Mouse (Mus musculus): Measurements from ENCODE around the gene Pcgf6. TPM values are rescaled to one million over a fixed set of nuclear protein-coding genes. Genes with fewer than 3 reads are reported as not detected.

Pcgf6 gene
- polyA plus RNA-seq, 1 experiment from 2014 or later = 26.8 TPM

DNA sequence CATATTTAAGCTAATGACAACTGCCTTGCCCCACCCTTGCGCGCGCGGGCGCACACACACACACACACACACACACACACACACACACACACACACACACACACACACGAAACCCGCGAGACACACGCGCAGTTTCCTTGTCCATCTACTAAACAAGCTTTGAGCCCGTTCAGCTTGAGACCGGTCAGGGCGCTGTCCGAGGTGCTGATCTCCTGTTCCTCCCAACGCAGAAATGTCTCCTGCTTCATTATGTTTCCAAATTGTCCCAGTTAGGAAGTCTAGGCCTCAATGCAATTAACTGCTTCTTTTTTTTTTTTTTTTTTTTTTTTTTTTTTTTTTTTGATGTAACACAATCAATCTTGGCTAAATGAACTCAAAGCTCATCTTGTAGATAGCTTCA lies 34.2 kb downstream of the Pcgf6 start:
- peak overlapping the region; percentile 91 for H3K9ac ChIP-seq (ENCODE audit: low read depth, low read length)
- under 1% methylated on average over 15 of the region's 15 CpGs for WGBS
- H3K36me3 ChIP-seq (ENCODE audit: control insufficient read depth, insufficient read depth, low read length) = peaks cover 7% of the 10 kb centered on the region
- H3K4me3 ChIP-seq (ENCODE audit: low read length) = peak overlapping the region; percentile 85
- peaks cover 2% of the 10 kb centered on the region for H3K27me3 ChIP-seq (replicated peaks; ENCODE audit: control insufficient read depth, insufficient read depth, low read length)
- H3K9me3 ChIP-seq (ENCODE audit: control insufficient read depth, low read length) = no peaks in the 10 kb centered on the region
- H3K4me1 ChIP-seq (ENCODE audit: control insufficient read depth, insufficient read depth, low read depth, low read length) = peaks cover 11% of the 10 kb centered on the region
- no peak for ATAC-seq
- peak overlapping the region; percentile 69 for H3K4me2 ChIP-seq (ENCODE audit: low read length)
- H3K27ac ChIP-seq (ENCODE audit: low read depth, low read length) = peak overlapping the region; percentile 68

DNA sequence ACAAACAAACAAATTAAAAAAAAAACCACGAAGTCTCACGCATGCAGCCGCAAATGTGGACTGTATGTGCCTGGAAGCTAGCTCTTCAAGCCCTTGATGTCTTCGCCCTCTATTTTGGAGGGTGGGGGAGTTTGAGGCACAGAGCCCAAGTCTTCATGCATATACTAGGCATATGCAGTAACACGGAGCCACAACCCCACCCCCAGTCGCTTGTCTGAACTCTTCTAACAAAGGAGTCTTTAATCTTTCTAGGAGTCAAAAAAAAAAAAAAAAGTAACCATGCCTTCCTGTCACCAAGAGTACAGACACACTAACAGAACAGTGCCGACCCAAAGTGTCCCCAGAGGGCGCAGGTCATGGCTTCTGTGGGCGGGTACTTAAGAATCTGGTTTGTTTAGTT lies 34.7 kb downstream of the Pcgf6 start:
- Histone ChIP-seq H3K4me1 (ENCODE audit: control insufficient read depth, insufficient read depth, low read depth, low read length) (peaks cover 11% of the 10 kb centered on the region), H3K36me3 (ENCODE audit: control insufficient read depth, insufficient read depth, low read length) (peaks cover 1% of the 10 kb centered on the region; the same call in 1 of the 2 replicates), H3K27ac (ENCODE audit: low read depth, low read length) (peak overlapping the region; percentile 96), H3K4me2 (ENCODE audit: low read length) (peak overlapping the region; percentile 69), H3K9ac (ENCODE audit: low read depth, low read length) (peak overlapping the region; percentile 91), H3K27me3 (replicated peaks; ENCODE audit: control insufficient read depth, insufficient read depth, low read length) (peaks cover 2% of the 10 kb centered on the region), H3K9me3 (ENCODE audit: control insufficient read depth, low read length) (no peaks in the 10 kb centered on the region), H3K4me3 (ENCODE audit: low read length) (peak overlapping the region; percentile 85)
- no peak for ATAC-seq
- WGBS = 2% methylated on average over 9 of the region's 9 CpGs

- Histone ChIP-seq H3K36me3 (ENCODE audit: control insufficient read depth, insufficient read depth, low read length) (no peaks in the 10 kb centered on the region), H3K9ac (ENCODE audit: low read depth, low read length) (peak overlapping the region; percentile 91), H3K4me3 (ENCODE audit: low read length) (peak overlapping the region; percentile 85), H3K27me3 (replicated peaks; ENCODE audit: control insufficient read depth, insufficient read depth, low read length) (peaks cover 2% of the 10 kb centered on the region), H3K9me3 (ENCODE audit: control insufficient read depth, low read length) (no peaks in the 10 kb centered on the region), H3K4me1 (ENCODE audit: control insufficient read depth, insufficient read depth, low read depth, low read length) (peaks cover 10% of the 10 kb centered on the region), H3K27ac (ENCODE audit: low read depth, low read length) (peak overlapping the region; percentile 96), H3K4me2 (ENCODE audit: low read length) (peak overlapping the region; percentile 69)
- WGBS = 0% methylated on average over 37 of the region's 37 CpGs
- peak; percentile 18 for ATAC-seq
Observed at GRCm38 (mm10) chr19:47015396-47015795, 35.3 kb downstream of the Pcgf6 start.

DNA sequence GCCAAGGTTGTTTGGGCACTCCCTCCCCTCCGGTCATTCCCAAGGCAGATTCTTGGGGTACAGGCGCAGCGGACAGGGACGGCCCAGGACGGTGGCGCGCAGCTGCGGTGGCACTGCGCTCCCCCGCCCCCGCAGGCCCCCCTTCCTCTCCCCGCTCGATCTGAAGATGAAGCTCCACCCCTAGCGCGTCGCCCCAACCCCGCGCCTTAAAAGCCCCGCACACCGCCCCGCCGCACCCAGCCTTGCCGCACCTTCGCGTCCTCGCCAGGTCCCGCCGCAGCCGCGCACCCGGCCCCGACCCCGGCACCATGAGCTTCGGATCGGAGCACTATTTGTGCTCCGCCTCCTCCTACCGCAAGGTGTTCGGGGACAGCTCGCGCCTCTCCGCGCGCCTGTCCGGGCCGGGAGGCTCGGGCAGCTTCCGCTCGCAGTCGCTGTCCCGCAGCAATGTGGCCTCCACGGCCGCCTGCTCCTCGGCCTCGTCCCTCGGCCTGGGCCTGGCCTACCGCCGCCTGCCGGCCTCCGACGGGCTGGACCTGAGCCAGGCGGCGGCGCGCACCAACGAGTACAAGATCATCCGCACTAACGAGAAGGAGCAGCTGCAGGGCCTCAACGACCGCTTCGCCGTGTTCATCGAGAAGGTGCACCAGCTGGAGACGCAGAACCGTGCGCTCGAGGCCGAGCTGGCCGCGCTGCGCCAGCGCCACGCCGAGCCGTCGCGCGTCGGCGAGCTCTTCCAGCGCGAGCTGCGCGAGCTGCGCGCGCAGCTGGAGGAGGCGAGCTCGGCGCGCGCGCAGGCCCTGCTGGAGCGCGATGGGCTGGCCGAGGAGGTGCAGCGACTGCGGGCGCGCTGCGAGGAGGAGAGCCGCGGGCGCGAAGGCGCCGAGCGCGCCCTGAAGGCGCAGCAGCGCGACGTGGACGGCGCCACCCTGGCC lies 36.0 kb downstream of the Pcgf6 start, which contains the start of the genes Ina and Nt5c2:
Ina (plus strand) TSS at position 252 of the 935 bp plus-strand sequence.
Nt5c2 (minus strand) TSS at position 707 of the 935 bp plus-strand sequence.
- H3K9ac ChIP-seq (ENCODE audit: low read depth, low read length) = peak within 1 kb of the TSS; percentile 91
- H3K4me1 ChIP-seq (ENCODE audit: control insufficient read depth, insufficient read depth, low read depth, low read length) = peaks cover 6% of the 10 kb centered on the region
- H3K4me2 ChIP-seq (ENCODE audit: low read length) = peak within 1 kb of the TSS; percentile 69
- no peaks in the 10 kb centered on the region for H3K36me3 ChIP-seq (ENCODE audit: control insufficient read depth, insufficient read depth, low read length)
- H3K27ac ChIP-seq (ENCODE audit: low read depth, low read length) = peak within 1 kb of the TSS; percentile 96
- H3K27me3 ChIP-seq (replicated peaks; ENCODE audit: control insufficient read depth, insufficient read depth, low read length) = peaks cover 2% of the 10 kb centered on the region
- H3K4me3 ChIP-seq (ENCODE audit: low read length) = peak within 1 kb of the TSS; percentile 85
- under 1% methylated on average over 114 of the region's 124 CpGs for WGBS
- peak; percentile 87 for ATAC-seq
- no peaks in the 10 kb centered on the region for H3K9me3 ChIP-seq (ENCODE audit: control insufficient read depth, low read length)

DNA sequence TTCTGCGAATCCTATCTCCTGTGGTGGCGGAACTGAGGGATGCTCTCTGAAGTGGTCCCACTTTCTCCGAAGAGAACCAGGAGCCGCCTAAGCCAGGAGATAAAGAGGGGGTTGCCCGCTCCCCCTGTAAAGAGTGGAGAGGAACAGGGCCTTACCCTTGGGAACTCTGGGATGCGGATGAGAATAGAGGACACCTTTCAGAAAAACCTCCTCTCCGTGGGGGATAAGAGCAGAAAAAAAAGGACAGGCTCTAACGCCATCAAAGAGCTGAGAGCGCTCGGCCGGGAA lies 36.6 kb downstream of the Pcgf6 start:
- no peaks in the 10 kb centered on the region for H3K36me3 ChIP-seq (ENCODE audit: control insufficient read depth, insufficient read depth, low read length)
- no peaks in the 10 kb centered on the region for H3K9me3 ChIP-seq (ENCODE audit: control insufficient read depth, low read length)
- peak; percentile 41 for ATAC-seq
- peak overlapping the region; percentile 91 for H3K9ac ChIP-seq (ENCODE audit: low read depth, low read length)
- H3K4me1 ChIP-seq (ENCODE audit: control insufficient read depth, insufficient read depth, low read depth, low read length) = peaks cover 4% of the 10 kb centered on the region
- WGBS = 0% methylated on average over 11 of the region's 11 CpGs
- peak overlapping the region; percentile 85 for H3K4me3 ChIP-seq (ENCODE audit: low read length)
- peaks cover 2% of the 10 kb centered on the region for H3K27me3 ChIP-seq (replicated peaks; ENCODE audit: control insufficient read depth, insufficient read depth, low read length)
- peak overlapping the region; percentile 96 for H3K27ac ChIP-seq (ENCODE audit: low read depth, low read length)
- H3K4me2 ChIP-seq (ENCODE audit: low read length) = peak overlapping the region; percentile 69

- peak overlapping the region; percentile 85 for H3K4me3 ChIP-seq (ENCODE audit: low read length)
- ATAC-seq = no peak
- peaks cover 4% of the 10 kb centered on the region for H3K4me1 ChIP-seq (ENCODE audit: control insufficient read depth, insufficient read depth, low read depth, low read length)
- no peaks in the 10 kb centered on the region for H3K9me3 ChIP-seq (ENCODE audit: control insufficient read depth, low read length)
- H3K9ac ChIP-seq (ENCODE audit: low read depth, low read length) = peak overlapping the region; percentile 91
- H3K27me3 ChIP-seq (replicated peaks; ENCODE audit: control insufficient read depth, insufficient read depth, low read length) = peaks cover 2% of the 10 kb centered on the region
- peak overlapping the region; percentile 96 for H3K27ac ChIP-seq (ENCODE audit: low read depth, low read length)
- no peaks in the 10 kb centered on the region for H3K36me3 ChIP-seq (ENCODE audit: control insufficient read depth, insufficient read depth, low read length)
- H3K4me2 ChIP-seq (ENCODE audit: low read length) = peak overlapping the region; percentile 69
- WGBS = 6% methylated on average over 20 of the region's 20 CpGs
Observed at GRCm38 (mm10) chr19:47013340-47014158, 37.2 kb downstream of the Pcgf6 start.

- 86% methylated on average over 15 of the region's 15 CpGs for WGBS
Observed at GRCm38 (mm10) chr19:47012521-47013130, 38.1 kb downstream of the Pcgf6 start.

DNA sequence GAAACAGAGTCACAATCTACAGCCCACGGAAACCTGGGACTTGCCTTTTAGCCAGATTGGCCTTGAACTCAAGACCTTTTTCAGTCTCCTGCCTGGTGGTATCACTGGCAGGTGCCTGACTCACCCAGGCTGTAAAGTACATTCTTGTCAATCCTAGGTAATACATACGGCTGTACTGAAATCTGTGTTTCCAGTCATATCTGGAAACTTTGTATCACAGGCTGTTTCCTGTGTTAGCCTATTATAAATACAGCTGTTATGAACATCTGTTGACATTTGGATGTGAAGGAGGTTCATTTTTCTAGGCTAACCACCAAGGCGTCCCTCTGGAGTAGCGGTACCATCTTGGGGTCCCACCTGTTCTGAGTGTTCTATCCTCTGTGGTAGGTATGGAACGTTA lies 40.8 kb downstream of the Pcgf6 start:
- Histone ChIP-seq H3K4me3 (ENCODE audit: low read length) (no peak overlapping the region), H3K4me2 (ENCODE audit: low read length) (no peak overlapping the region), H3K27me3 (replicated peaks; ENCODE audit: control insufficient read depth, insufficient read depth, low read length) (peaks cover 2% of the 10 kb centered on the region), H3K4me1 (ENCODE audit: control insufficient read depth, insufficient read depth, low read depth, low read length) (peaks cover 4% of the 10 kb centered on the region), H3K27ac (ENCODE audit: low read depth, low read length) (no peak overlapping the region), H3K9ac (ENCODE audit: low read depth, low read length) (no peak overlapping the region), H3K36me3 (ENCODE audit: control insufficient read depth, insufficient read depth, low read length) (no peaks in the 10 kb centered on the region), H3K9me3 (ENCODE audit: control insufficient read depth, low read length) (no peaks in the 10 kb centered on the region)
- no peak for ATAC-seq
- 93% methylated on average over 5 of the region's 5 CpGs for WGBS

More at GRCm38 (mm10) chr19:47012521-47013130, 38.1 kb downstream of the Pcgf6 start:
- no peak for ATAC-seq
- Histone ChIP-seq H3K27ac (ENCODE audit: low read depth, low read length) (no peak overlapping the region), H3K4me3 (ENCODE audit: low read length) (no peak overlapping the region), H3K36me3 (ENCODE audit: control insufficient read depth, insufficient read depth, low read length) (no peaks in the 10 kb centered on the region), H3K9ac (ENCODE audit: low read depth, low read length) (no peak overlapping the region), H3K9me3 (ENCODE audit: control insufficient read depth, low read length) (no peaks in the 10 kb centered on the region), H3K4me2 (ENCODE audit: low read length) (no peak overlapping the region; the same call in 1 of the 2 replicates), H3K27me3 (replicated peaks; ENCODE audit: control insufficient read depth, insufficient read depth, low read length) (peaks cover 2% of the 10 kb centered on the region), H3K4me1 (ENCODE audit: control insufficient read depth, insufficient read depth, low read depth, low read length) (peaks cover 4% of the 10 kb centered on the region)
